Mouse (Mus musculus): Measurements from ENCODE around the gene Sec1.

Sec1 gene

DNA sequence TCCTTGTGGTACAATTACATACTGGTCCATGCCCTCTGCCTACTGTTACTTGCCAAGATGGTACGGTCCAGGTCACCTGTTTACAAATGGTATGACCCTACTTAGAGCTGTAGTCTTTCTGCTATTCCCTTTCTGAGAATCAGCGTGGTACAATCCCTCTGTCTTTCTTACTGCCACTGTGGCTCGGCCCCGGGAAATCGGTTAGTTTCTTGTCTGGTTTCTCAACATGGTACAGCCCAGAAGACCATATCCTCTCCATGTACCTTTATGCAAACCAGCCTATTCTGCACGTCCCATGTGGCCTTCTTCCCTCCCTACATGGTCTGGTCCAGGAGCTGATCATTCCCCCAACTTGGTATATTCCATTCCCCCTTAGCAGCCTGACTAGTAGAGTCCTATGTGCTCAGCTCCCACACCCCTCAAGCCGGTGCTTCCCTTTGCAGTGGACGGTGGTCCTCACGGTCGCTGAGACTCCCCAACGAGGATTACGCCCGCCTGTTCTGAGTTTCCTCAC lies 9.9 kb upstream of the Sec1 start:
- peak; percentile 75 for DNase-seq

DNA sequence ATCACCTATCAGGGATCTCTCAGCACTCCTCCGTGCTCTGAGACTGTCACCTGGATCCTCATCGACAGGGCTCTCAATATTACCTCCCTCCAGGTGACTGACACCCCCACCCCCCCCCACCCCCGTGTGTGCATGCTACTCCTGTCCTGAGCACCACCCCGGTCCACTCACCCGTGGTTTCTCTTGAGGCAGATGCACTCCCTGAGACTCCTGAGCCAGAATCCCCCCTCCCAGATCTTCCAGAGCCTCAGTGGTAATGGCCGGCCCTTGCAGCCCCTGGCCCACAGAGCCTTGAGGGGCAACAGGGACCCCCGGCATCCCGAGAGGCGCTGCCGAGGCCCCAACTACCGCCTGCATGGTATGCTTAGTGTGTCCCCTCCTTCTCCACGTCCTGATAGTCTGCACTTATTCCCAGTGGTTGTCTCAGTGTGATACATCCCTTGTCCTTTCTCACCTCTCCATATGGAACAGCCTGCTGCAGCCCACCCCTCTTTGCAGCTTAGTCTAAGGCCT lies 9.4 kb upstream of the Sec1 start:
- DNase-seq = no peak

GRCm38 (mm10) chr7:45702809-45703520 lies 8.8 kb upstream of the Sec1 start:
- DNase-seq = no peak

GRCm38 (mm10) chr7:45702316-45702715 lies 8.1 kb upstream of the Sec1 start:
- no peak for DNase-seq

- DNase-seq = no peak
Observed at GRCm38 (mm10) chr7:45701607-45702006, 7.4 kb upstream of the Sec1 start.

DNA sequence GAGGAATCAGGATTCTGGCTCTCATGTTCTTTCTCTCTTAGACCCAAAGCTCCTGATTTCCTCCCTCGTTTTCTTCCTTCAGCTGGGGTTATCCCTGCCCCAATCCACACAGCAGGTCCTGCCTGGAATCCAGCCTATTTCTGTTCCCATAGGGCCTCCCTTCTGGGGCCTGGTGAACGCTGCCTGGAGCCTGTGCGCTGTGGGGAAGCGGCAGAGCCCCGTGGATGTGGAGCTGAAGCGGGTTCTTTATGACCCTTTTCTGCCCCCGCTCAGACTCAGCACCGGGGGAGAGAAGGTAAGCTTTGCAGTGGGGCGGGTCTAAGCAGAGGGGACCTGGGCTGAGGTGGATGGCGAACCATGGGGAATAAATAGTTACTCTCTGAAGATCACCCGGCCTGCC lies 6.9 kb upstream of the Sec1 start:
- DNase-seq = peak; percentile 60

- peak; percentile 80 for DNase-seq
Observed at GRCm38 (mm10) chr7:45700301-45701015, 6.3 kb upstream of the Sec1 start.

GRCm38 (mm10) chr7:45699523-45700141 lies 5.4 kb upstream of the Sec1 start, which contains the start of gene Car11:
Gene Car11, plus strand, starts transcription at chr7:45699843.
- DNase-seq = peak; percentile 59

DNA sequence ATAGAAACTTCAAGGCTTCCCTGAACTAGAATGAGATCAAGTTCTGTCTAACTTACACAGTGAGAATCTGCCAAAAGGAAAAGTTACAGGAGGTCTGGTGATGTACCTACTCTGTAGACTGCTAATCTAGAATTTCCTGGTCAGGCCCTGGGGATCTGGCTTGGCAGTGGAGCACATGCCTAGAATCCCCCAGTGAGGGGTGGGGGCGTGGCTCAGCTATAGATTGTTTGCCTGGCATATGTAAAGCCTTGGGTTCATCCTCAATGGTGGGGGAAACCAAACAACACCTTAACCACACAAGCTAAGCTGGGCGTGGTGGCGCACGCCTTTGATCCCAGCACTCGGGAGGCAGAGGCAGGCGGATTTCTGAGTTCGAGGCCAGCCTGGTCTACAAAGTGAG lies 3.7 kb upstream of the Sec1 start:
- DNase-seq = no peak

DNA sequence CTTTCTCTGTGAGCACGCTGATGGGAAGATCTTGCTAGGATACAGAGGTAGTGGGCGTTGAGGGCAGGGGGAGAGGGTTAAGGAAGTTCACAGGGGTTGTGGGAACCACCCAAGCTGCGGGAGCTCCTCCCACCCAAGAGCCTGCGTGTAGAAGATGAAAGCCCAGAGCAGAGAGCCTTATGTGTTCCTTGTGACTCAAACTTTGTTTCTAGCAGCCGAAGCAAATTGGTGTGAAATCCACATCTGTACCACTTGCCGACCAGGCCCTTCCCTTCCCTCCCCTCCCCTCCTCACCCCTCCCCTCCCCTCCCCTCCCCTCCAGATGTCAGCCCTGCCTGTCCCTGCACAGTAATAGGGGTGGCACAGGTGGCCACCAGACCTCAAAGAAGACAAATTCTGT lies 896 bp upstream of the Sec1 start:
- DNase-seq = no peak

GRCm38 (mm10) chr7:45692364-45692763 lies 1.8 kb downstream of the Sec1 start:
- DNase-seq = no peak

DNA sequence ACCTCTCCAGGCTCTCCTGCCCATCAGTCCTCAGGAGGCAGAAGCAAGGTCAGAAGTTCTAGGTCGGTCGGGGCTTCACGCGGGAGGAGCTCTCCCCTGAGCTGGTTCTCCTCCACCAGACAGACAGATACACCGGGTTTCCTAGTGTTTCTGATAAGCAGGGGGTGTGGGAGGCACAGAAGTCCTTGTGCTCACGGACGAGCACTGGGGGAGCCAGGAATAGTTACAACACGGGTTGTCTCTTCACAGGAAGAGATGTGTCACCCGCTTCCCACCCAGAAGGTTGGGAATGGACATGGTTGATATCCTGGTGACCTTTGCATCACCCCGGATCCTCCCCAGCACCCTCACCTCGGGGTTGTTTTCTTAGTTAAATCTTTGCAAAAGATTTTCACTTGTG lies 4.4 kb downstream of the Sec1 start:
- no peak for DNase-seq

- DNase-seq = no peak
Observed at GRCm38 (mm10) chr7:45689099-45689498, 5.1 kb downstream of the Sec1 start.

DNA sequence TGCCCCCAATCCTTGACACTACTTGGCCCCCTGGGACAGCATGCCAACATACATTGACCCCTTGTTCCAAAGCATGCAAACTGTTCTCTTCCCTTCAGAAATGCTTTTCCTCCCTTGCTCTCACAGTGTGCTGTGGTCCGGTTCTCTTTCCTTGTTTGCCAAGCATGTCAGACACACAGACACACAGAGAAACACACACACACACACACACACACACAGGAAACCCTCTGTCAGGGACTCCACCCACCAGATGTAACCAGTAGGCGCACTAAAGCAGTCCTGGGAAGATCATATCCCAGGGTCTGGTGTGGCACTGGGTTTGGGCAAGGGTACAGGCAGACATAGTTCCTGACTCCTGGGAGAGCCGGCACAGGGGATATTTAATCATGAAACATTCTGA lies 7.4 kb downstream of the Sec1 start:
- no peak for DNase-seq

GRCm38 (mm10) chr7:45685811-45686210 lies 8.4 kb downstream of the Sec1 start:
- DNase-seq = no peak

DNA sequence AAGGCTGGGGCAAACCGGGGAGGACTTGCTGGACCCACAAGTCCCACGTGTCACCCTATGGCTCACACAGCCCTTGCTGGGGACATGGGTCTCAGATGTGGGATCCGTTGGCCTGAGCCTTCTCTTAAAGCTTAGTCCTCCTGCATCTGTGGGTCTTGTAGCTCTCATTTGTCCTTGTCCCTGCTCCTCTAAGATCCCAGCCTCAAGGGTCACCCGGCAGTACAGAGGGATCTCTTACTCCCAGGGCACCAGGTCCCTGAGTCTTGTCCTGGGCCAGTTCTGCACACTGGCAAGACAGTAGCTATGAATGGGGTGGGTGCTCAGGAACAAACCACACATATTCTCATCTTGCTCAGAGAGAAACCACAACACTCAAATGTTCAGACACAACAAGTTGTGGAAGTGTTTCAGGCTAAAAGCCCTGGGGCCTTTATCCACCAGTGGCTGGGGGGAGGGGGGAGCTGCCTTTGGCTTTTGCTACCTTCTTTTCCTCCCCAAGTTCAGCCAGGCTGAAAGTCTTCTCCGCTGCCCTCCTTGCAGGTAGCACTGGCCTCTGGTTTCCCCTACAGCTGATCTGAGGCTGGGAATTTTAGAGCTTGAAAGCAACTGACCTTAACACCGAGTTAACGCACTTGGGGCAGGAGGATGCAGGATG lies 10.7 kb downstream of the Sec1 start, which contains the start of gene Ntn5:
TSS of gene Ntn5 (plus strand) at position 627 of the 655 bp plus-strand sequence.
- DNase-seq = no peak

- peak; percentile 84 for DNase-seq
Observed at GRCm38 (mm10) chr7:45682144-45683126, 11.8 kb downstream of the Sec1 start.

DNA sequence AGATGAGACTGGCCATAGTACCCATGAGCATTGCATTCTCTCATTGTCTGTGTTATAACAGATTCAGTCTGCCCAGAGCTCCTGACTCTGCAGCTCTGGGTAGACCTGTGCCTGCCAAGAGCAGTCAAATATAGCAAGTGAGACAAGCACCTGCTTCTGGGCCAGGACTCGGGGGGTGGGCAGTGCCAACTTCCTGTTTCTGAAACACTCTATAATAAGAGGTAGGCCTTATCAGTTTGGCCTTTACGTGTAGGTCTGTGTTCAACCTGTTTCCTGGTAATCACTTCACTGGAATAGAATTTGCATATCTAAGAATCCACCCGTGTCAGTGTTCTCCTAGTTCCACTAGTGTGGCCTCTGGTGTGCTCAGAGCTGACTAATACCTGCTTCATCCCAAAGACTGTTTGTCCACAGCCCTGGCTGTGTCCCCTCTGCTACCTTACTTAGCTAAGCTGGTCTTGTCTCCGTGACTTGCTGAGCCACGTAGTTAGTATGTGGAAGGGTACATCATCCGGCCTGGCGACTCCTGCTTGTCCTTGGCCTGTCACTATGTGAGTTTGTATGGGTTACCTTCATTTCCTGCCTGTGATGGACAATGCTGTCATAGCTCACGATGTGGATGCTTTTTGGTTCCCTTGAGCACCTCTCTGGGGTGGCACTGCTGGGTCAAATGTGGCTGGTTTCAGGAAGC lies 13.0 kb downstream of the Sec1 start:
- no peak for DNase-seq

- DNase-seq = no peak
Observed at GRCm38 (mm10) chr7:45679966-45680621, 14.1 kb downstream of the Sec1 start.

GRCm38 (mm10) chr7:45678513-45678912 lies 15.7 kb downstream of the Sec1 start:
- DNase-seq = no peak

Measured in right cerebral cortex, postnatal 25 days (tissue).